Mouse (Mus musculus): Measurements from ENCODE around the gene Snx12.
"Not testable (repeated sequence)": the region's sequence is repeated elsewhere in the genome, so short reads cannot be mapped to it uniquely, and the experiment has no call there.

The Snx12 gene

GRCm38 (mm10) chrX:101131992-101132791, 90.2 kb downstream of the Snx12 start:
- peak; percentile 75 for DNase-seq (ENCODE audit: low read depth)

- peak; percentile 77 for DNase-seq (ENCODE audit: low read depth)
Measured at GRCm38 (mm10) chrX:101131001-101131400, 91.4 kb downstream of the Snx12 start.

GRCm38 (mm10) chrX:101128559-101128958, 93.8 kb downstream of the Snx12 start:
- peak; percentile 73 for DNase-seq (ENCODE audit: low read depth)

GRCm38 (mm10) chrX:101126977-101127376, 95.4 kb downstream of the Snx12 start:
- peak; percentile 92 for DNase-seq (ENCODE audit: low read depth)

GRCm38 (mm10) chrX:101126474-101126955, 95.8 kb downstream of the Snx12 start:
- DNase-seq (ENCODE audit: low read depth), result peak; percentile 90

- DNase-seq (ENCODE audit: low read depth), result peak; percentile 4
Measured at GRCm38 (mm10) chrX:101120546-101120945, 101.8 kb downstream of the Snx12 start.

- DNase-seq (ENCODE audit: low read depth), result no peak
Measured at GRCm38 (mm10) chrX:101085920-101086319, 136.4 kb downstream of the Snx12 start, which contains the start of gene Slc7a3. TSS of gene Slc7a3 (minus strand) at chrX:101086020.

- not testable (repeated sequence) for DNase-seq (ENCODE audit: low read depth)
Measured at GRCm38 (mm10) chrX:101085211-101085610, 137.2 kb downstream of the Snx12 start.

- no peak for DNase-seq (ENCODE audit: low read depth)
Measured at GRCm38 (mm10) chrX:101084192-101084591, 138.2 kb downstream of the Snx12 start.

- no peak for DNase-seq (ENCODE audit: low read depth)
Measured at GRCm38 (mm10) chrX:101065245-101065644, 157.1 kb downstream of the Snx12 start.

GRCm38 (mm10) chrX:101063503-101063902, 158.9 kb downstream of the Snx12 start:
- no peak for DNase-seq (ENCODE audit: low read depth)

- no peak for DNase-seq (ENCODE audit: low read depth)
Measured at GRCm38 (mm10) chrX:101059541-101059940, 162.8 kb downstream of the Snx12 start, which contains the start of gene Tex11. TSS of gene Tex11 (minus strand) at chrX:101059667.

Data from 416B (cell line).